Mouse (Mus musculus): ENCODE measurements at regions not wholly inside any gene's neighbourhood (a gene's known extent, or its start where the extent isn't known, plus 50 kb on each side); places are given as distances from the start of the nearest gene placed in this dataset.

DNA sequence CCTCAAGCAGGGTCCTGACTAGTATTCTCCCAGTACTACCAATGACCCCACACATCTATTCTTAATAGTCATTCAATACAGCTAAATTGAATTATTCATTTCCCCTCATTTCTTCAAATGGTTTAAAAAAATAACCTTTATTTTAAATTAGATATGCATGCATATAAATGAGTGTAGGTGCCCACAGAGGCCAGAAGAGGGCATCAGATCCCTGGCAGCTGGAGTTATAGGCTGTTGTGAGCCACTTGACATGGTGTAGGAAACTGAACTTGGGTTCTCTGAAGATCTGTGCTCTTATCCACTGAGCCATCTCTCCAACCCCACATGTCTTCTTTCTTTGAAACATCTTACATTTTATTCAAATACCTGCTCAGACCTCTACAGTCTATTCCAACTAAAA, 77.8 kb upstream of the Pgrmc2 start:
- no peaks in the 10 kb centered on the region for H3K27me3 ChIP-seq (ENCODE audit: control insufficient read depth, insufficient read depth, low read depth, low read length)
- H3K4me1 ChIP-seq (ENCODE audit: control insufficient read depth, low read depth, low read length) = peaks cover 22% of the 10 kb centered on the region
- no peak overlapping the region for H3K4me2 ChIP-seq (ENCODE audit: low read depth, low read length)
- no peak overlapping the region for H3K9ac ChIP-seq (ENCODE audit: low read depth, low read length)
- H3K36me3 ChIP-seq (ENCODE audit: control insufficient read depth, insufficient read depth) = no peaks in the 10 kb centered on the region
- no peak overlapping the region for H3K4me3 ChIP-seq (ENCODE audit: low read depth, low read length)
- H3K9me3 ChIP-seq (replicated peaks; ENCODE audit: control insufficient read depth, low read length) = no peaks in the 10 kb centered on the region
- ATAC-seq (ENCODE audit: low read depth) = no peak
- H3K27ac ChIP-seq (ENCODE audit: low read length) = no peak overlapping the region

DNA sequence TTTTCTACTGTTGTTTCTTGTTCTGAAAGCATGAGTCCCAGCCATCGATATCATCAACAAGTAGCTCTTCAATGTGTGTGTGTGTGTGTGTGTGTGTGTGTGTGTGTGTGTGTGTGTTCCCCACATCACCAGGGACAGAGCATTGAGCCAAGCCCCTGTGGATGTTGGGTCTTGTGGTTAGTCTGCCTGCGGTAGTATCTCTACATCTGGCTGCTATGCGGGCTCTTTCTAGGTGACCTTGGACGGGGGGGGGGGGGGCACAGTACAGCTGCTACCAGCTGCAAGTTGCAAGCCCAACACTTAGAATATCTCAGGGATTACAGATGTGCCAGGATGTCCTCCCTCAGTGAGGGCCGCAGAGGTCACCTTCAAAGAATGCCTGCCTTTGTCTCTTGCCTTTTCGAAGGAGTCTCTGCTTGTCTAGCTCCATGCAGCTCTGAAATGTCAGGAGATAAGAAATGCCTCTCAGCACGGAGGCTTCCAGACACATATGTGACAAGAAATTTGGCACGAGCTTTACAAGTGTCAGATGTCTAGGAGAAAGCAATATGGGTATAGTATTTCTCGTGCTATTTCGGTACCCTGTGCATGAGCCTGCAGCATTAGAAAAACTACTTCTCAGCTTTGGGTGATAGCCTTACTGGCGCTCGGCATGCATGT, 75.6 kb upstream of the Pgrmc2 start:
- Histone ChIP-seq H3K36me3 (ENCODE audit: control insufficient read depth, insufficient read depth) (no peaks in the 10 kb centered on the region), H3K4me3 (ENCODE audit: low read depth, low read length) (no peak overlapping the region), H3K27ac (ENCODE audit: low read length) (no peak overlapping the region), H3K4me2 (ENCODE audit: low read depth, low read length) (no peak overlapping the region), H3K4me1 (ENCODE audit: control insufficient read depth, low read depth, low read length) (peaks cover 22% of the 10 kb centered on the region), H3K9ac (ENCODE audit: low read depth, low read length) (no peak overlapping the region; the same call in 1 of the 2 replicates), H3K27me3 (ENCODE audit: control insufficient read depth, insufficient read depth, low read depth, low read length) (no peaks in the 10 kb centered on the region), H3K9me3 (replicated peaks; ENCODE audit: control insufficient read depth, low read length) (no peaks in the 10 kb centered on the region)
- 58% methylated on average over 12 of the region's 12 CpGs for WGBS (ENCODE audit: insufficient replicate concordance)
- ATAC-seq (ENCODE audit: low read depth) = no peak

GRCm38 (mm10) chr3:41157428-41157827, 74.6 kb upstream of the Pgrmc2 start:
- Histone ChIP-seq H3K27me3 (ENCODE audit: control insufficient read depth, insufficient read depth, low read depth, low read length) (no peaks in the 10 kb centered on the region), H3K9ac (ENCODE audit: low read depth, low read length) (no peak overlapping the region), H3K4me3 (ENCODE audit: low read depth, low read length) (no peak overlapping the region), H3K9me3 (replicated peaks; ENCODE audit: control insufficient read depth, low read length) (no peaks in the 10 kb centered on the region), H3K36me3 (ENCODE audit: control insufficient read depth, insufficient read depth) (no peaks in the 10 kb centered on the region), H3K27ac (ENCODE audit: low read length) (no peak overlapping the region), H3K4me1 (ENCODE audit: control insufficient read depth, low read depth, low read length) (peaks cover 20% of the 10 kb centered on the region), H3K4me2 (ENCODE audit: low read depth, low read length) (no peak overlapping the region)
- WGBS (ENCODE audit: insufficient replicate concordance) = 87% methylated on average over 3 of the region's 3 CpGs
- no peak for ATAC-seq (ENCODE audit: low read depth)

- H3K4me2 ChIP-seq (ENCODE audit: low read depth, low read length) = no peak overlapping the region
- H3K27me3 ChIP-seq (ENCODE audit: control insufficient read depth, insufficient read depth, low read depth, low read length) = no peaks in the 10 kb centered on the region
- H3K4me3 ChIP-seq (ENCODE audit: low read depth, low read length) = no peak overlapping the region
- no peaks in the 10 kb centered on the region for H3K36me3 ChIP-seq (ENCODE audit: control insufficient read depth, insufficient read depth)
- 85% methylated on average over 2 of the region's 2 CpGs for WGBS (ENCODE audit: insufficient replicate concordance)
- H3K27ac ChIP-seq (ENCODE audit: low read length) = peak overlapping the region; percentile 24; the same call in 1 of the 2 replicates
- ATAC-seq (ENCODE audit: low read depth) = peak; percentile 44
- peaks cover 20% of the 10 kb centered on the region for H3K4me1 ChIP-seq (ENCODE audit: control insufficient read depth, low read depth, low read length)
- H3K9me3 ChIP-seq (replicated peaks; ENCODE audit: control insufficient read depth, low read length) = no peaks in the 10 kb centered on the region
- H3K9ac ChIP-seq (ENCODE audit: low read depth, low read length) = no peak overlapping the region
Observed at GRCm38 (mm10) chr3:41156562-41156961, 73.7 kb upstream of the Pgrmc2 start.

DNA sequence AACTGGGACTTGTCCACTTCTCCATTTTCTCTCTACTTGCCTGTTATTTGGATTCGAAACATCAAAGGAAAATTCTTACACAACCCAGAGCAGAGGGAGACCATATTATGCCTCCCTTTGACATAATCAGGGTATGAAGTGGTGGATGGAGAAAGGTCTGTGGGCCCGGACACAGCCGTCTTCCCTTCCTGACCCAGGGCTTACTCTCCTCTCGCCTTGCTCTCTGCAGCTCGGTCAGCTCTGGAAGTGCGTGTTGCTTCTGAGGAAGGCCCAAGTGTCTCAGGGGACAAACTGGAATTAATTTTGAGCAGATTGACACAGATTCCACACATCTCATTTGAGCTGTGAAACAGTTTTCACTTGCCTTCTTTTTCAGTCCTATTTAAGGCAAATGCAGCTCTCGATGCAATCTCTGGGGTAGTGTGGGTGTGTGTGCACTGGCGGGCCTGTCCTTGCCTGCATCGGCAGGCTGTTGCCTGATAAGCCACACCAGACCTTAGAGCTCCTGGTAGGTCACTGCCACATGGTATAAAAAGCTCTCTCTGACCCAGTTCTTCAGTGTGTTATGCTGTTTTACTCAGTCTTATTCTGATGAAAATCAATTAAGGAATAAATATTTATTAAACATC, 72.4 kb upstream of the Pgrmc2 start:
- Histone ChIP-seq H3K4me3 (ENCODE audit: low read depth, low read length) (0 out of 2 replicates have a peak overlapping the region, but pooled peaks have one; percentile 17), H3K4me2 (ENCODE audit: low read depth, low read length) (peak overlapping the region; percentile 58), H3K9ac (ENCODE audit: low read depth, low read length) (peak overlapping the region; percentile 25), H3K4me1 (ENCODE audit: control insufficient read depth, low read depth, low read length) (peaks cover 20% of the 10 kb centered on the region), H3K36me3 (ENCODE audit: control insufficient read depth, insufficient read depth) (no peaks in the 10 kb centered on the region), H3K27ac (ENCODE audit: low read length) (peak overlapping the region; percentile 76), H3K27me3 (ENCODE audit: control insufficient read depth, insufficient read depth, low read depth, low read length) (no peaks in the 10 kb centered on the region), H3K9me3 (replicated peaks; ENCODE audit: control insufficient read depth, low read length) (no peaks in the 10 kb centered on the region)
- WGBS (ENCODE audit: insufficient replicate concordance) = 56% methylated on average over 9 of the region's 9 CpGs
- ATAC-seq (ENCODE audit: low read depth) = peak; percentile 99

- H3K9me3 ChIP-seq (replicated peaks; ENCODE audit: control insufficient read depth, low read length) = no peaks in the 10 kb centered on the region
- no peak overlapping the region for H3K9ac ChIP-seq (ENCODE audit: low read depth, low read length)
- peaks cover 20% of the 10 kb centered on the region for H3K4me1 ChIP-seq (ENCODE audit: control insufficient read depth, low read depth, low read length)
- no peaks in the 10 kb centered on the region for H3K36me3 ChIP-seq (ENCODE audit: control insufficient read depth, insufficient read depth)
- no peak overlapping the region for H3K4me3 ChIP-seq (ENCODE audit: low read depth, low read length)
- H3K27ac ChIP-seq (ENCODE audit: low read length) = no peak overlapping the region
- no peaks in the 10 kb centered on the region for H3K27me3 ChIP-seq (ENCODE audit: control insufficient read depth, insufficient read depth, low read depth, low read length)
- 12% methylated on average over 1 of the region's 1 CpGs for WGBS (ENCODE audit: insufficient replicate concordance)
- H3K4me2 ChIP-seq (ENCODE audit: low read depth, low read length) = no peak overlapping the region
- ATAC-seq (ENCODE audit: low read depth) = no peak
Observed at GRCm38 (mm10) chr3:41154402-41154801, 71.6 kb upstream of the Pgrmc2 start.

GRCm38 (mm10) chr3:41151989-41152388, 69.1 kb upstream of the Pgrmc2 start:
- H3K27me3 ChIP-seq (ENCODE audit: control insufficient read depth, insufficient read depth, low read depth, low read length) = no peaks in the 10 kb centered on the region
- H3K9ac ChIP-seq (ENCODE audit: low read depth, low read length) = no peak overlapping the region
- H3K4me3 ChIP-seq (ENCODE audit: low read depth, low read length) = no peak overlapping the region
- H3K36me3 ChIP-seq (ENCODE audit: control insufficient read depth, insufficient read depth) = no peaks in the 10 kb centered on the region
- WGBS (ENCODE audit: insufficient replicate concordance) = 65% methylated on average over 7 of the region's 7 CpGs
- H3K4me1 ChIP-seq (ENCODE audit: control insufficient read depth, low read depth, low read length) = peaks cover 15% of the 10 kb centered on the region
- no peak overlapping the region for H3K27ac ChIP-seq (ENCODE audit: low read length)
- H3K4me2 ChIP-seq (ENCODE audit: low read depth, low read length) = no peak overlapping the region
- ATAC-seq (ENCODE audit: low read depth) = no peak
- H3K9me3 ChIP-seq (replicated peaks; ENCODE audit: control insufficient read depth, low read length) = no peaks in the 10 kb centered on the region

GRCm38 (mm10) chr3:41140391-41140790, 57.5 kb upstream of the Pgrmc2 start:
- Histone ChIP-seq H3K9me3 (replicated peaks; ENCODE audit: control insufficient read depth, low read length) (no peaks in the 10 kb centered on the region), H3K4me2 (ENCODE audit: low read depth, low read length) (no peak overlapping the region), H3K27ac (ENCODE audit: low read length) (no peak overlapping the region), H3K27me3 (ENCODE audit: control insufficient read depth, insufficient read depth, low read depth, low read length) (no peaks in the 10 kb centered on the region), H3K36me3 (ENCODE audit: control insufficient read depth, insufficient read depth) (no peaks in the 10 kb centered on the region), H3K9ac (ENCODE audit: low read depth, low read length) (no peak overlapping the region), H3K4me1 (ENCODE audit: control insufficient read depth, low read depth, low read length) (no peaks in the 10 kb centered on the region), H3K4me3 (ENCODE audit: low read depth, low read length) (no peak overlapping the region)
- WGBS (ENCODE audit: insufficient replicate concordance) = 75% methylated on average over 4 of the region's 4 CpGs
- no peak for ATAC-seq (ENCODE audit: low read depth)

GRCm38 (mm10) chr3:41137931-41138330, 55.1 kb upstream of the Pgrmc2 start:
- Histone ChIP-seq H3K36me3 (ENCODE audit: control insufficient read depth, insufficient read depth) (no peaks in the 10 kb centered on the region), H3K9ac (ENCODE audit: low read depth, low read length) (no peak overlapping the region), H3K4me1 (ENCODE audit: control insufficient read depth, low read depth, low read length) (no peaks in the 10 kb centered on the region), H3K27me3 (ENCODE audit: control insufficient read depth, insufficient read depth, low read depth, low read length) (no peaks in the 10 kb centered on the region), H3K4me2 (ENCODE audit: low read depth, low read length) (no peak overlapping the region), H3K4me3 (ENCODE audit: low read depth, low read length) (no peak overlapping the region), H3K27ac (ENCODE audit: low read length) (no peak overlapping the region), H3K9me3 (replicated peaks; ENCODE audit: control insufficient read depth, low read length) (no peaks in the 10 kb centered on the region)
- ATAC-seq (ENCODE audit: low read depth) = no peak
- 55% methylated on average over 1 of the region's 1 CpGs for WGBS (ENCODE audit: insufficient replicate concordance)

Measured in liver, embryonic 16.5 days (tissue).